Mouse (Mus musculus) ovary, postnatal 10 days (tissue): ENCODE results near the gene Pknox2.

Source experiments
- DNase-seq: peaks from one replicate; pipeline ENCODE4 v3.0.0; 2022; ENCODE audit warnings: low spot score

Pknox2 gene

GRCm38 (mm10) chr9:37147359-37147685 is at the start of gene Pknox2:
TSS of gene Pknox2 (minus strand) at chr9:37147407.
- peak; percentile 57 for DNase-seq

- no peak for DNase-seq
Observed at GRCm38 (mm10) chr9:37188024-37188423, 40.8 kb upstream of the Pknox2 start.

- no peak for DNase-seq
Observed at GRCm38 (mm10) chr9:37187407-37187806, 40.2 kb upstream of the Pknox2 start.

GRCm38 (mm10) chr9:37183176-37183575 is 36.0 kb upstream of the Pknox2 start:
- no peak for DNase-seq

GRCm38 (mm10) chr9:37181596-37181995 is 34.4 kb upstream of the Pknox2 start:
- no peak for DNase-seq

GRCm38 (mm10) chr9:37179596-37179995 is 32.4 kb upstream of the Pknox2 start:
- no peak for DNase-seq

GRCm38 (mm10) chr9:37178911-37179310 is 31.7 kb upstream of the Pknox2 start:
- no peak for DNase-seq

GRCm38 (mm10) chr9:37177551-37177950 is 30.3 kb upstream of the Pknox2 start:
- DNase-seq, result no peak

- DNase-seq, result peak; percentile 28
Observed at GRCm38 (mm10) chr9:37177107-37177506, 29.9 kb upstream of the Pknox2 start.

GRCm38 (mm10) chr9:37176002-37176401 is 28.8 kb upstream of the Pknox2 start:
- DNase-seq, result no peak

- DNase-seq, result no peak
Observed at GRCm38 (mm10) chr9:37173376-37173775, 26.2 kb upstream of the Pknox2 start.

- DNase-seq, result no peak
Observed at GRCm38 (mm10) chr9:37166899-37167298, 19.7 kb upstream of the Pknox2 start.

- DNase-seq, result no peak
Observed at GRCm38 (mm10) chr9:37160686-37161085, 13.5 kb upstream of the Pknox2 start.

GRCm38 (mm10) chr9:37147886-37148285 is 679 bp upstream of the Pknox2 start:
- no peak for DNase-seq

- DNase-seq, result peak; percentile 59
Observed at GRCm38 (mm10) chr9:37146603-37147358, 426 bp downstream of the Pknox2 start.

- no peak for DNase-seq
Observed at GRCm38 (mm10) chr9:37146353-37146602, 929 bp downstream of the Pknox2 start.

GRCm38 (mm10) chr9:37145616-37146352 is 1.4 kb downstream of the Pknox2 start:
- peak; percentile 39 for DNase-seq

- DNase-seq, result no peak
Observed at GRCm38 (mm10) chr9:37145151-37145615, 2.0 kb downstream of the Pknox2 start.

- DNase-seq, result no peak
Observed at GRCm38 (mm10) chr9:37144696-37145095, 2.5 kb downstream of the Pknox2 start.

- DNase-seq, result no peak
Observed at GRCm38 (mm10) chr9:37144251-37144650, 3.0 kb downstream of the Pknox2 start.

GRCm38 (mm10) chr9:37143046-37143931 is 3.9 kb downstream of the Pknox2 start:
- DNase-seq, result no peak

GRCm38 (mm10) chr9:37142107-37142506 is 5.1 kb downstream of the Pknox2 start:
- DNase-seq, result no peak
